Mouse (Mus musculus) right cerebral cortex, postnatal 25 days (tissue): ENCODE measurements around the gene Cyb561d2.
"Not testable (repeated sequence)": the region's sequence is repeated elsewhere in the genome, so short reads cannot be mapped to it uniquely, and the experiment has no call there.

Source experiments
- DNase-seq: peaks from one replicate; pipeline ENCODE4 v3.0.0; 2022

The Cyb561d2 gene

GRCm38 (mm10) chr9:107541474-107542351, at the start of gene Cyb561d2, which contains the start of gene Nprl2:
TSS of gene Cyb561d2 (minus strand) at chr9:107542193.
TSS of gene Nprl2 (plus strand) at chr9:107542226.
- peak; percentile 96 for DNase-seq

- DNase-seq, result no peak
Observed at GRCm38 (mm10) chr9:107590773-107591060, 48.7 kb upstream of the Cyb561d2 start.

GRCm38 (mm10) chr9:107590058-107590772, 48.2 kb upstream of the Cyb561d2 start:
- no peak for DNase-seq

- no peak for DNase-seq
Observed at GRCm38 (mm10) chr9:107587833-107588639, 46.0 kb upstream of the Cyb561d2 start.

- DNase-seq, result peak; percentile 97
Observed at GRCm38 (mm10) chr9:107586974-107587832, 45.2 kb upstream of the Cyb561d2 start, which contains the start of gene Ifrd2. TSS of gene Ifrd2 (plus strand) at chr9:107587642.

GRCm38 (mm10) chr9:107586504-107586903, 44.5 kb upstream of the Cyb561d2 start:
- DNase-seq, result no peak

GRCm38 (mm10) chr9:107583174-107583573, 41.2 kb upstream of the Cyb561d2 start:
- DNase-seq, result no peak

- no peak for DNase-seq
Observed at GRCm38 (mm10) chr9:107582509-107583062, 40.6 kb upstream of the Cyb561d2 start.

GRCm38 (mm10) chr9:107581584-107581983, 39.6 kb upstream of the Cyb561d2 start:
- DNase-seq, result no peak

GRCm38 (mm10) chr9:107580501-107581317, 38.7 kb upstream of the Cyb561d2 start, which contains the start of gene Hyal3:
TSS of gene Hyal3 (plus strand) at chr9:107580818.
- peak; percentile 88 for DNase-seq

GRCm38 (mm10) chr9:107579023-107579900, 37.3 kb upstream of the Cyb561d2 start:
- no peak for DNase-seq

- DNase-seq, result no peak
Observed at GRCm38 (mm10) chr9:107578587-107578986, 36.6 kb upstream of the Cyb561d2 start, which contains the start of gene Naa80. TSS of gene Naa80 (plus strand) at chr9:107578887.

- DNase-seq, result no peak
Observed at GRCm38 (mm10) chr9:107577871-107578270, 35.9 kb upstream of the Cyb561d2 start.

- no peak for DNase-seq
Observed at GRCm38 (mm10) chr9:107576357-107577107, 34.5 kb upstream of the Cyb561d2 start, which contains the start of gene Hyal1. TSS of gene Hyal1 (plus strand) at chr9:107576927.

GRCm38 (mm10) chr9:107575579-107576356, 33.8 kb upstream of the Cyb561d2 start:
- no peak for DNase-seq

GRCm38 (mm10) chr9:107573774-107574173, 31.8 kb upstream of the Cyb561d2 start:
- DNase-seq, result not testable (repeated sequence)

GRCm38 (mm10) chr9:107572327-107572662, 30.3 kb upstream of the Cyb561d2 start:
- no peak for DNase-seq
